ENCODE assay signal across 10 mouse cellular contexts in the genomic region with DNA sequence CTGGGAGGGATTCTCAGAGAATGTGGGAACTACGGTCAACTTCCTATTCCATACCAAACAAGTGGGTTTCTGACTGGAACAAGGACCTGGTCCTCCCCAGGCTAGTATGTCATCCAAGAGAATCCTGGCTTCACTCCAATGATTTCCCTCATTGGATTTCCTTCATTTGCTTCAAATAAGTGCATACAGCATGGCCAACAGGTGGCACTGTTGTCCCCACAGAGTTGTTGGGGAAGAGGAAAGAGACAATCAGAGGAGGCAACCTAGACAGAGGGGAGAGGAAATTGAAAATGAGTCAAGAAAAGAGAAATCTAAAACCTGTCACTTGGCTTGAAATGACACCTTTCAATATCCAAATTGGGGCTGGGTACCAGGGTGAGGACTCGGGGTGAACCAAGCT. TPM values are rescaled to one million over a fixed set of nuclear protein-coding genes. Genes with fewer than 3 reads are reported as not detected.
DNase-seq lines count a peak whose midpoint lies in the region; ATAC-seq and TF ChIP-seq lines count a peak whose summit lies in the region.
"Had no signal": no experiment of that assay in that cellular context is flagged by ENCODE, and none has a peak within 500 bp of the region (broad histone marks: within the 10 kb centered on the region; RNA-seq: fewer than 3 reads in every experiment).

No protein-coding gene starts in this region.

- intact Hi-C loops in left cerebral cortex, postnatal 4 days (cut with DNase I): no loop called here
- intact Hi-C loops in left cerebral cortex, postnatal 25 days (cut with DNase I): loop anchor here (2.0 kb wide), 1 partner anchor 30 kb away; no protein-coding TSS in a partner anchor
- intact Hi-C loops in heart, postnatal 25 days (cut with DNase I): loop anchor here (1.0 kb wide), 1 partner anchor 30 kb away; no protein-coding TSS in a partner anchor

- no peak overlapping the region for H3K4me2 ChIP-seq in midbrain, postnatal 0 days (ENCODE audit: low read depth, low read length, poor library complexity, severe bottlenecking)
- H3K4me2 ChIP-seq: neural tube, embryonic 13.5 days had no signal

- H3K4me1 ChIP-seq in midbrain, postnatal 0 days (ENCODE audit: insufficient read depth, low read length): no peaks in the 10 kb centered on the region

- no peak overlapping the region for H3K27ac ChIP-seq in midbrain, postnatal 0 days (ENCODE audit: low read depth, low read length)
- H3K27ac ChIP-seq: neural tube, embryonic 13.5 days had no signal

- no peak overlapping the region for H3K4me3 ChIP-seq in midbrain, postnatal 0 days (ENCODE audit: low read depth, low read length)
- H3K4me3 ChIP-seq: neural tube, embryonic 13.5 days had no signal

- H3K27me3 ChIP-seq in midbrain, postnatal 0 days (ENCODE audit: insufficient read depth, low read length): peaks cover 71% of the 10 kb centered on the region

- no peak for ATAC-seq in midbrain, postnatal 0 days (ENCODE audit: low FRiP score)

- 40% methylated on average over 2 of the region's 2 CpGs for WGBS in midbrain, postnatal 0 days

- H3K9me3 ChIP-seq in midbrain, postnatal 0 days (ENCODE audit: low read length): no peaks in the 10 kb centered on the region
- H3K9me3 ChIP-seq: neural tube, embryonic 13.5 days had no signal

- TF ChIP-seq CTCF in midbrain, postnatal 0 days (IDR thresholded peaks at IDR 0.05): peak; percentile 68

- no peaks in the 10 kb centered on the region for H3K36me3 ChIP-seq in midbrain, postnatal 0 days (ENCODE audit: insufficient read depth, low read length)
- H3K36me3 ChIP-seq: neural tube, embryonic 13.5 days had no signal

- no peak overlapping the region for H3K9ac ChIP-seq in midbrain, postnatal 0 days (replicated peaks; ENCODE audit: low read length, poor library complexity, severe bottlenecking)
- H3K9ac ChIP-seq: neural tube, embryonic 13.5 days had no signal

- peak; percentile 66 to 71 for DNase-seq in cerebellum, postnatal 10 days
- DNase-seq in cerebellum, adult 9-11 months: no peak
- DNase-seq in left cerebral cortex, postnatal 4 days: peak; percentile 59
- DNase-seq in left cerebral cortex, postnatal 25 days (ENCODE audit: low spot score in 2 of 2): no peak
- DNase-seq in adrenal gland, adult 18-20 months (ENCODE audit: low spot score in 2 of 2): peak; percentile 63 to 71
- DNase-seq in heart, postnatal 25 days (ENCODE audit: low spot score): peak; percentile 9
- peak; percentile 69 for DNase-seq in midbrain, postnatal 0 days (ENCODE audit: low spot score)
- DNase-seq in yolk sac, embryonic 10.5 days (ENCODE audit: low spot score): no peak

RNA-seq across cellular contexts. Expression of gene Foxd2, which starts 8.4 kb away (rescaled TPM):
- total RNA-seq in left cerebral cortex, postnatal 4 days (2021): 1 to 10 TPM in 1 of 2 experiments, under 1 TPM in 1; 0.76 to 1.2 TPM
- total RNA-seq in left cerebral cortex, postnatal 25 days (2021): under 1 TPM; 0.48 to 0.57 TPM
- total RNA-seq in adrenal gland, adult 18-20 months (2021): 1 to 10 TPM; 2.3 to 3.0 TPM
- under 1 TPM; 0.17 to 0.44 TPM for total RNA-seq in heart, postnatal 25 days (2021)
- 1.0 and 2.5 TPM in 2 replicates for total RNA-seq in midbrain, postnatal 0 days (2014; rRNA removed)
- polyA plus RNA-seq in midbrain, postnatal 0 days (2015; fragmentation: Nextera tagmentation; extraction: Ambion mirVana): 0.44 and 0.58 TPM in 2 replicates
- polyA plus RNA-seq: heart, embryonic 14.5 days had no signal

RNA-seq across cellular contexts. Expression of gene Foxe3, which starts 8.7 kb away (rescaled TPM):
- total RNA-seq in left cerebral cortex, postnatal 4 days (2021): not detected
- not detected for total RNA-seq in left cerebral cortex, postnatal 25 days (2021)
- total RNA-seq in adrenal gland, adult 18-20 months (2021): not detected
- not detected for total RNA-seq in heart, postnatal 25 days (2021)
- total RNA-seq in midbrain, postnatal 0 days (2014; rRNA removed): 0.27 TPM in 1 of 2 replicates, not detected in the other
- polyA plus RNA-seq in midbrain, postnatal 0 days (2015; fragmentation: Nextera tagmentation; extraction: Ambion mirVana): 0.31 and 0.39 TPM in 2 replicates
- polyA plus RNA-seq: heart, embryonic 14.5 days; neural tube, embryonic 13.5 days had no signal

Comparison
In these comparisons a context has a peak if more than half of its experiments do, and no peak if none do; other contexts are left out.
1. DNase-seq: peak in cerebellum, postnatal 10 days (2 of 2), left cerebral cortex, postnatal 4 days (single experiment), adrenal gland, adult 18-20 months (2 of 2), heart, postnatal 25 days (single experiment) and midbrain, postnatal 0 days (single experiment); none in cerebellum, adult 9-11 months (single experiment), left cerebral cortex, postnatal 25 days (0 of 2) and yolk sac, embryonic 10.5 days (single experiment).